Mouse (Mus musculus) liver, adult 2 months (tissue): ENCODE measurements at regions not wholly inside any gene's neighbourhood (a gene's known extent, or its start where the extent isn't known, plus 50 kb on each side); places are given as distances from the start of the nearest gene placed in this dataset.

Experiments used
- DNase-seq: peaks from one replicate; pipeline ENCODE4 v3.0.0-alpha.2; 2011; ENCODE audit warnings: low read depth, low spot score; ENCODE audit errors: extremely low read depth
- H3K27ac ChIP-seq: fragments of 200-500 bp; replicated peaks from 2 replicates; pipeline ENCODE4 v1.5.1; 2012; ENCODE audit warnings: low read depth, mild to moderate bottlenecking, control low read depth, inconsistent platforms, low read length; ENCODE audit not compliant: insufficient read depth
- H3K27me3 ChIP-seq: fragments of 200-500 bp; 2 replicates; pipeline ENCODE4 v1.6.1; 2012; ENCODE audit warnings: mild to moderate bottlenecking, moderate library complexity, low read length, inconsistent platforms; ENCODE audit not compliant: control insufficient read depth, insufficient read depth
- H3K36me3 ChIP-seq: fragments of 200-500 bp; 2 replicates; pipeline ENCODE4 v1.6.1; 2012; ENCODE audit warnings: low read length, inconsistent platforms; ENCODE audit not compliant: control insufficient read depth, insufficient read depth
- H3K4me1 ChIP-seq: fragments of 200-500 bp; 2 replicates; pipeline ENCODE4 v1.6.1; 2011; ENCODE audit warnings: low read length; ENCODE audit not compliant: control insufficient read depth, insufficient read depth
- H3K4me3 ChIP-seq: fragments of 200-500 bp; 2 replicates; pipeline ENCODE4 v1.5.1; 2011; ENCODE audit warnings: low read depth, mild to moderate bottlenecking, control low read depth, low read length, moderate library complexity; ENCODE audit not compliant: insufficient read depth
- H3K79me2 ChIP-seq: fragments of 200-500 bp; 2 replicates; pipeline ENCODE4 v1.6.1; 2012; ENCODE audit warnings: inconsistent platforms, mild to moderate bottlenecking, low read length, moderate library complexity; ENCODE audit not compliant: control insufficient read depth, insufficient read depth
- H3K9ac ChIP-seq: fragments of 200-500 bp; 2 replicates; pipeline ENCODE4 v1.6.1; 2012; ENCODE audit warnings: low read depth, mild to moderate bottlenecking, control low read depth, inconsistent platforms, low read length
- CTCF ChIP-seq: fragments of 200-500 bp; IDR thresholded peaks from 2 replicates; pipeline ENCODE4 v1.5.1; 2011; ENCODE audit warnings: low read depth, low read length, control low read depth
- POLR2A ChIP-seq: fragments of 200-500 bp; IDR thresholded peaks from 2 replicates; pipeline ENCODE4 v1.6.1; 2011; ENCODE audit warnings: low read length, control low read depth; ENCODE audit not compliant: insufficient read depth; ENCODE audit errors: extremely low read depth
- WGBS: fragments of 180-500 bp; shearing (Covaris S2); methylation state at CpG from one replicate; pipeline ENCODE4 v1.1.7; 2018; 5-methylcytosine and 5-hydroxymethylcytosine counted together

DNA sequence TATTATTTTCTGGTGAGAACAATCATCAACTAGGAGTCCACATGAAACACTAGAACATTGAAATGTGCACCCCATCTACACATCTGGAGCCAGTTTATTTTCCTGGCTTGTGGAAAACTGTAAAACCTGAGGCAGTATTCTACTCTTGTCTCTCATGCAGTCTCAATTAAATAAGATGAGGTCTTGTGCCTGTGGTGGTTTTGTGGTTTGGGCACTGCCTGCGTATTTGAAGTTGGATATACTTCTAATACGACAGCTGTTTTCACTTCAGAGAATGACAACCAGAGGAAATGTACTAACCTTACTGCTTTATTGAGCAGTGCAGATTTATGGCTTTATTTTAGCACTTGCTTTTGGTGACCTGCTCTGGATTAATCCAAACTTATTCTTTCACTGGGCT is 499.3 kb upstream of the Slc8a1 start:
- TF ChIP-seq CTCF (no peak), POLR2A (no peak)
- DNase-seq: no peak
- H3K9ac ChIP-seq: no peak overlapping the region
- H3K36me3 ChIP-seq: no peaks in the 10 kb centered on the region
- WGBS: 84% methylated on average over 2 of the region's 2 CpGs
- H3K79me2 ChIP-seq: no peaks in the 10 kb centered on the region
- no peaks in the 10 kb centered on the region for H3K4me1 ChIP-seq
- H3K27me3 ChIP-seq: no peaks in the 10 kb centered on the region
- no peak overlapping the region for H3K4me3 ChIP-seq
- no peak overlapping the region for H3K27ac ChIP-seq

DNA sequence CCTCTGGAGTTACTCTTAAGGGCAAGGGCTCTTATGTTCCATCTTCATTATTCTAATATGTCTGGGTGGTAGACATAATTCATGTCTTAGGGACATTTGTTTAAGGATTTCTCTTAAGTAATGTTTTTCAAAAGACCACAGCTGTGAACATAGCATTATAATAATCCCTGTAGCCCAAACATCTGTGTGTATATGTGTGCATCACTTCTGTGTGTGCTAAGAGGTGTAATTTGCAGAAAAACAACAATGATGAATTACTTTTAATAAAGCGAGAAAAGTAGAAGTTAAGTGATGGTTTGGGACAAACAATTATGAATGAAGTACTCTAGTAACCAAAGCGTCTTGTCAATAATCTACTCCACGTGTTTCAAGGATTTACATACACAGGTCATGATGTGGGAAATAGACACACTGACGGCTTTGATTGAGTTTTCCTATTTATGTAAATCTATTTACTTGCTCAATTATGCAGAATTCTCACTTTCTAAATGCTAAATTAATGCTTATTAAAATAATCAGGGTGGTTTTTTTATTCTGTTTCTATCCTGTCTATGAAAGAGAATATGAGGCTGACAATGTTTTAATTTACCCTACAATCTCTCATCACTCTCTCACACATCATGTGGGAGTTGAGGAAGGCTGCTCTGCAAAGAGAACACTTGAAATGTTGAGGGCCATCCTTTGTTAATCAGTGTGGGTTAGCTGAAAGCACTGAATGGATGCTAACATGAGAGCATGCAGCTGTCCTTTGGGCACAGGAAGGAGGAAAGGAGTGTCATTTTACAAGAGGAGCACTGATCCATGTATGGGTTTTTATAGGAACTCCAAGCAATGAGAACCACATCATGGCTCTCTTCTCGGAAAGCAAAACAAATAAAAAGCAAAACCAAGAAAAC is 477.8 kb upstream of the Slc8a1 start:
- no peak for DNase-seq
- Histone ChIP-seq H3K4me1 (no peaks in the 10 kb centered on the region), H3K9ac (no peak overlapping the region), H3K36me3 (no peaks in the 10 kb centered on the region), H3K27ac (no peak overlapping the region), H3K4me3 (no peak overlapping the region), H3K79me2 (no peaks in the 10 kb centered on the region), H3K27me3 (no peaks in the 10 kb centered on the region)
- TF ChIP-seq CTCF: no peak
- 82% methylated on average over 5 of the region's 5 CpGs for WGBS

DNA sequence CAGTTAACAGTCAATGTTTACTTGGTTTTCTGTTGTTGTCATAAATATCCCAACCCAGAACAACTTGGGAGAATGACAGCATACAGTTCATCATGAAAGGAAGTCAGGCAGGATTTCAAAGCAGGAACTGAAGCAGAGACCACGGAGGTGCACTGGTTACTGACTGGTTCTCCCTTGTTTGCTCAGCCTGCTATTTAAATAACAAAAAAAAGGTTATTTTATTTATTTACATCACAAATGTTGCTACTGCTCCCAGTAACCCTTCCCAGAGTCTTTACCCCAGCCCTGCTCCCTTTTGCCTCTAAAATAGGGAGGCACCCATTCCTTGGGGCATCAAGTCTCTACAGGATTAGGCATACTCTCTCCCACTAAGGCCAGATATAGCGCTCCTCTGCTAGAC is 461.8 kb upstream of the Slc8a1 start:
- H3K4me1 ChIP-seq: no peaks in the 10 kb centered on the region
- H3K9ac ChIP-seq: no peak overlapping the region
- no peaks in the 10 kb centered on the region for H3K27me3 ChIP-seq
- DNase-seq: no peak
- WGBS: 68% methylated on average over 2 of the region's 2 CpGs
- H3K4me3 ChIP-seq: no peak overlapping the region
- H3K27ac ChIP-seq: no peak overlapping the region
- no peaks in the 10 kb centered on the region for H3K36me3 ChIP-seq
- no peaks in the 10 kb centered on the region for H3K79me2 ChIP-seq
- TF ChIP-seq CTCF (no peak), POLR2A (no peak)

DNA sequence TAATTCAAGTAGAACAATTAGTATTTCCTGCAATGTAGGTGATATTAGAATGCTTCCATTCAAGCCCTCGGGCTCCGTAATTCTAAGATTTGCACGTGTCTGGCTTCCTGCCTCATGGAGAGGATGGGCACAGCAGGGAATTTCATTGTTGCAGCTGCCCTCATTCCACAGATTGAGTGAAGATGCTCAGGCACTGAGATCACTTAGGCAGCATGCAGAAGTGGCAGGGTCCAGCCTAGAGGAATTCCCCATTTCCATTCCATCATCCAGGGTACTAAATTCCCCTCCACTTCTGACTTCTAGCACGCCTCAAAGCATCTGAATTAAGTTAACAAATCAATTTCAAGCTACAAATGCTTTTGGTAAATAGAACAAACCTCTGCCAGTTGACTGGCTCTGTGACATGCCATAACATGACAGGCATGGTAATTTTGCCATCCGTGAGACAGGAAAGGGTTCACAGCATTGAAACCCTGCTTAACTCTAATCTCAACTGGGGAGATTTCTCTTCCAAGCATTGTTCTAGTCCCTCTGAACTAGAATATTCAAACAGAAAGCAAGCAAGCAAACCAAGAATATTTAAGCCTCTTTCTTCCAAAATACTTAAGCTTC is 461.0 kb upstream of the Slc8a1 start:
- WGBS: 59% methylated on average over 5 of the region's 5 CpGs
- no peak for TF ChIP-seq POLR2A
- no peak for TF ChIP-seq CTCF
- Histone ChIP-seq H3K4me1 (no peaks in the 10 kb centered on the region), H3K4me3 (no peak overlapping the region), H3K27ac (no peak overlapping the region), H3K9ac (no peak overlapping the region), H3K79me2 (no peaks in the 10 kb centered on the region), H3K36me3 (no peaks in the 10 kb centered on the region), H3K27me3 (no peaks in the 10 kb centered on the region)
- DNase-seq: no peak

DNA sequence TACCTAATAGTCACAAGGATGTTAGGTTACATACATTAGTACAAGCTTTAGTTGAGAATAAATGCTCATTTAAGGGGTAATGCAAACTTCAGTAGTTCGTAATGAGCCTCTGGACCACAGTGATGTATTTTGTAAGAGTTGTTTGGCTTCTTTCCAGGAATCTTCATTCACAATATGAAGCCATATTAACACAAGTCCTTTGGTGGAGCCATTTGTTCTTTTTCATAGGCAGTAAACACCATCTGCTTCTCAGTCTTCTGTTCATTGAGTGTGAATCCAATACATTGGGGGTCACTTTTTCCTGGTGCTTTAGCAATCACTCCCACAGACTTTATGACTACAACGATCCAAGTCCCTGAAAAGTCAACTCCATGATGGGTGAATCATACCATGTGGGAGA is 446.1 kb upstream of the Slc8a1 start:
- Histone ChIP-seq H3K27ac (no peak overlapping the region), H3K4me1 (no peaks in the 10 kb centered on the region), H3K27me3 (no peaks in the 10 kb centered on the region), H3K9ac (no peak overlapping the region), H3K36me3 (no peaks in the 10 kb centered on the region), H3K4me3 (no peak overlapping the region), H3K79me2 (no peaks in the 10 kb centered on the region)
- no peak for DNase-seq
- TF ChIP-seq POLR2A (no peak), CTCF (no peak)
- WGBS: 81% methylated on average over 2 of the region's 2 CpGs

DNA sequence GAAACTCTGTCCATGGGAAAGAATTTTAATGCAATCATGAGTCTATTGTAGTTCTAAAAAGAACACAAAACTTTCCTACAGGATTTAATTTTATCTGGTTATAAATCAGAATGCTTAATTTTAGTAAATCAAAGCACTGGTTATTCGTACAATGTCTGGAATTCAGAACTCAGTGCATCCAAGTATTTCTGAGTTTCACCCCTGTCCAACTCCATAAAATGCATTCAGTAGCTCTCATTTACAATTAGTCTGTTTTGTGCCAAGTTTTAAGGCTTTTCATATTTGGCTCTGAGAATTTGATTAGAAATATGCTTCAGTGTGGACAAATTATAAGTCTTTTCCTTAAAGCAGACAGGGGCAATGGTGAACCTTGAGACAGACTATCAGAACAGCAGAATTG is 433.0 kb upstream of the Slc8a1 start:
- Histone ChIP-seq H3K27ac (no peak overlapping the region), H3K79me2 (no peaks in the 10 kb centered on the region), H3K4me3 (no peak overlapping the region), H3K27me3 (no peaks in the 10 kb centered on the region), H3K9ac (no peak overlapping the region), H3K36me3 (no peaks in the 10 kb centered on the region), H3K4me1 (no peaks in the 10 kb centered on the region)
- no peak for DNase-seq
- no peak for TF ChIP-seq CTCF
- WGBS: 67% methylated on average over 1 of the region's 1 CpGs
